Mouse (Mus musculus) inflammation-experienced regulatory T-cells, adult 6 months (primary cell): ENCODE data around the gene Xpa. TPM values are rescaled to one million over a fixed set of nuclear protein-coding genes. Genes with fewer than 3 reads are reported as not detected.
"Not testable (repeated sequence)": the region's sequence is repeated elsewhere in the genome, so short reads cannot be mapped to it uniquely, and the experiment has no call there.

ENCODE experiments used
- ATAC-seq: one replicate; pipeline ENCODE4 v1.8.0; 2017
- polyA plus RNA-seq, 3 experiments: library from polyadenylated mRNA; unstranded; fragments of 100-300 nt; shearing (Covaris generic); gene quantifications; one replicate each; pipeline ENCODE4 v1.2.1; 2017

Xpa gene
- polyA plus RNA-seq = 10 to 100 TPM in 2 of 3 experiments, 1 to 10 TPM in 1; 9.2 to 19.6 (median 12.5) TPM

DNA sequence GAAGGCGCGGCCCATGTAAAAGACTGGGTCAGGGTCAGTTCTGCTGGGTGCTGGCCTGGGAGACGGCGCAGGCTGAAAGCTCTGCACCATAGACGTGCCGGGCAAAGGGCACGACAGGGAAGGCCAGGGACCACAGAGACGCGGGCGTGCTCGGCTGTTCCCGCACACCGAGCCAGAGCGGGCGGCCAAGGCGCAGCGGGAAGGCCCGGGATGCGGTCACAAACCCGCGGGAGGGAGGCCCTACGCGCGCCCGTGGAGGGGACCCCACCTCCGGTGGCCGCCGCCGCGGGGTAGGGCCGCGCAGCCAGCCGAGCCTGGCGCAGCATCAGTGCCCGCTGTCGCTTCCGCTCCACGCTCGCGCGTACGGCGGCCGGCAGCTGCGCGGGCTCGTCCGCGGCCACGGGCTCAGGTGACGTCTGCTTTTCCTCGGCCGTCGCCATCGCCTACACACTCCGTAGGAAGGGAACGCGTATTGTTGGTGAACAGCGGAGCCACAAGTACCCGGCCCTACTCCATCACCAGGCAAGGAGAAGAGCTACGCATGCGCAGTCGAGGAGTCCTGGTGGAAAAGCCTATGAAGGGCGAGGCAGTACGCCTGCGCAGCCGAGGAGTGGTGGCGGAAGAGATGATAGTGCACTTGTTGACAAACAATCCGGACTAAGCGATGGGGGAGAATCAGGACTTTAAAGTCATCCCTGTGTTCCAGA is at the start of gene Xpa:
Gene Xpa (minus strand): TSS at position 531 of the 707 bp plus-strand sequence.
- ATAC-seq = peak; percentile 89

DNA sequence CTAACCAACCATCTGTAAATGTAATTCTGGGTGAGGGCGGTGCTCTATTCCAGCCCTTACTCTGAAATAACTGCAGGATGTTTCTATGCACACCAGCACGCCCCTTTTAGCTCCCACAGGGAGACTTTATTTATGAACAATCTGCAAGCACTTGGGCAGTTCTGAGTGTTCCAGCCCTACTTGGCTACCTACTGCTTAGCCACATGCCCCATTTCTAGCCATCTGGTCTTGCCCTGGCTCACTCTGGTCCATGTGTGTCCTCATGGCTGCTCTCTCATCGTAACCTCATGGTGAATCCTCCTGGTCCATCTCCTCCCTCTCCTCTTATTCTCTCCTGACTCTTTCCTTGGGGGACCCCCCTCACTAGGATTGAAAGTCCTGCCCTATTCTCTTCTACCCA is 39.8 kb upstream of the Xpa start:
- ATAC-seq = no peak

DNA sequence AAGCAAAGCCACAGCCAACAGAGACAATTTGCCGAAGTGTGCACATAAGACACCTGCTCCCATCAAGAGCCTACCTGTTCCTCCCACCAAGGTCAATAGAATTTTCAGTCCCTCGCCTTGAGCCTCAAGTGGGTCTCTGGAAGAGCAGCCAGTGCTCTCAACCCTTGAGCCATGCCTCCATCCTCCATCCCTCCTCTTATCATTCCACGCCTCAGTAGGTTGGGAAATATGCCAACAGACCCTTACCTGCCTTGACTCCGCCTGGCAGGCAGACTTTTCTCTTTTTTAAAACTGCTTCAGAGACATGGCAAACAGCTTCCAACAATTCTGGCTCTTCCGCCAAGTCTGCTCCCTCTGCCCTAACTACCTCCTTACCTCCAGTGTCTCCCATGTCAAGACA is 38.6 kb upstream of the Xpa start:
- ATAC-seq = no peak

GRCm38 (mm10) chr4:46226972-46227535 is 30.9 kb upstream of the Xpa start:
- ATAC-seq = no peak

DNA sequence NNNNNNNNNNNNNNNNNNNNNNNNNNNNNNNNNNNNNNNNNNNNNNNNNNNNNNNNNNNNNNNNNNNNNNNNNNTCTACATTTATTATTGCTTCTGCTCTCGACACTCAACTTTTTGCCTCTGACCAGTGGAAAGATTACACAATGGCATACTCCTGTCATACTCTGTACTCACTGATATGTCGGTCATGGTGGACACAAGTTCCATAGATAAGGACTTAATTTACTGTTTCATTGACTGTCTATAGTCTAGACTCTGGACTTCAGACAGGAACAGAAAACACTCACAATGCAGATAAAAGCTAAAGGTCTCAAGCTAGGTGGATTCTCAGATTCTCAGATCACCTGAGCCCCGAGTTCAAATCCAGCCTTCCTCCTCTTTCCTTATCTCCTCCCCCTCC is 25.0 kb upstream of the Xpa start:
- no peak for ATAC-seq

GRCm38 (mm10) chr4:46202562-46203126 is 6.5 kb upstream of the Xpa start:
- ATAC-seq = no peak

- ATAC-seq = peak; percentile 85
These were observed 5.9 kb upstream of the Xpa start for GRCm38 (mm10) chr4:46201834-46202561.

DNA sequence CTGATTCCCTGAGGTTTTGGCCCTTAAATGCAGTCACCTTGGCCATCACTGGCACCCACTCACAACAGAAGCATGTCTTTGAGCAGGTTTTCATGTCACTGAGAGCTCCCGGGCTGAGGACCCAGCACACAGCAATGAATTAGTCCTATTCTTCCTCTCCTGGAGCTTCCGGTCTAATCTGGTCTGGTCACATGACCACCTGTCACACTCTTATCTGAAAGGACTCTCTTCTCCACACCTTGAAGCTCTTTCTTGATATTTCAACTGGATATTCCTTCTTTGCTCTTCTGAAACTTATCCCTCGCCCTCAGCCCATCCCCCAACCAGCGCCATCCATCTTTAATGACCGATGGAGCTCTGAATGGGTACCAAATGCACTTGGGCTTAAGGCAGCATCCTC is 2.0 kb upstream of the Xpa start:
- ATAC-seq = no peak

DNA sequence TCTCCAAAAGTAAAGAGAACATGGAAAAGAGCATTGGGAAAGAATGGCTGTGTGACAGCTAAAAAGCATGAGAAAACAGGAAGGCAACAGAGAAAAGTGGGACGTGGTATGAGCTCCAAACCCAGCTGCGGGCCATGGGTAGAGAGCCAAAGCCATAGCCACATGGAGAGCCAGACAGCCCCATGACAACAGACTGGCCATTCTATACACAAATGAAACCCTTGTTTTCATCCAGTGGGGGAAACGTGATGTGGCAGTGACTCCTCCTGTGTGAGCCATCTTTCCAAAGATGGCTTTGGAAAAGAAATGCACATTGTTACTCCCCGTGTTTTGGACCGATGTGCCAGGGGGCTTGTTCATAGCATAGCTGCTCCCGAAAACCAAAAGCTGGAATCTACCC is 402 bp upstream of the Xpa start:
- ATAC-seq = peak; percentile 18

GRCm38 (mm10) chr4:46192011-46192410 is 4.1 kb downstream of the Xpa start:
- ATAC-seq = not testable (repeated sequence)

DNA sequence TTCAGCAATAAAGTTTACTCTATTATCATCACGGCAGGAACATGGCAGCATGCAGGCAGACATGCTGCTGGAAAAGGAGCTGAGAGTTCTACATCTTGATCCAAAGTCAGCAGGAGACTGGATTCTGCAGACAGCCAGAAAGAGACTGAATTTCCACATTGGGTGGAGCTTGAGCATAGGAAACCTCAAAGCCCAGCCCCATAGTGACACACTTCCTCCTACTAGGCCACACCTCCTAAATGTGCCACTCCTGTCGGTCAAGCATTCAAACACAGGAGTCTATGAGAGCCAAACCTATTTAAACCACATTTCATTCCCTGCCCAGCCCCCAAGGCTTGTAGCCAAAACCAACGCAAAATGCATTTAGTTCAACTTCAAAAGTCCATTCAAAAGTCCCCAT is 9.6 kb downstream of the Xpa start:
- no peak for ATAC-seq

GRCm38 (mm10) chr4:46185890-46186289 is 10.2 kb downstream of the Xpa start:
- no peak for ATAC-seq

DNA sequence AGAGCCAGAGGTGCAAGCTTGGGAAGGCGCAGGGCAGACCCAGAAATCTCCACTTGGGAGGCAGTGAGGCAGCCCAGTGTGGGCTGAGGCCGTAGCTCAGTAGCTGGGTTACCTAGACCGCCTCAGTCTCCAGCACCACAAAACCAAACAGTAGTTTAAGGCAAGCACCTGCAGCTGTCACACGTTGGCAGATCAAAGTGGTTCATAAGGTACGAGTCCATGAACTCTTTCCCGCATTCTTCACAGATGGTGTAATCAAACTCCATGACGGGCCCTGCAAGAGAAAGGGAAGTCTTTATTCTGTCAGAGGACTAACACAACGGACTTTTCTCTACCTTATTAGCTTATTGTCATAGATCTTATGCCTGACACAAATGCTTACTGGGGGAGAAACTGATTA is 10.7 kb downstream of the Xpa start:
- ATAC-seq = no peak

DNA sequence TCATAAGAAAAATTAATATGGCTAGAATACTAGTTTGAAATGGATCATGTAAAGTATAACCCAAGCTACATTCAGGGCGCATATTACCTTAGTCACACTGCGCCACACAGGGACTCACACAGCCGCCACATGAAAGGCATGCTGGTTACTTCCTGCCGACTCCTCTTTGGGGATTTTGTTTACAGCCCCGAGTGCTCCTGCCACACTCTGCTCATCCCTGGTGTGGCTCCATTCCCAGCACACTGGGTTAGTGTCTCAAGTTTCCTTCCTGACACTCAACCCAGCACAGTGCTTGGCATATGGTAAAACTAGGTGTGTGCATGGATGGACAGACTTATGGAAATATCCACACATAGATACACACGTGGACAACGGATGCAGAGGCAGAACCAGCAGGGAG is 13.9 kb downstream of the Xpa start:
- peak; percentile 21 for ATAC-seq

DNA sequence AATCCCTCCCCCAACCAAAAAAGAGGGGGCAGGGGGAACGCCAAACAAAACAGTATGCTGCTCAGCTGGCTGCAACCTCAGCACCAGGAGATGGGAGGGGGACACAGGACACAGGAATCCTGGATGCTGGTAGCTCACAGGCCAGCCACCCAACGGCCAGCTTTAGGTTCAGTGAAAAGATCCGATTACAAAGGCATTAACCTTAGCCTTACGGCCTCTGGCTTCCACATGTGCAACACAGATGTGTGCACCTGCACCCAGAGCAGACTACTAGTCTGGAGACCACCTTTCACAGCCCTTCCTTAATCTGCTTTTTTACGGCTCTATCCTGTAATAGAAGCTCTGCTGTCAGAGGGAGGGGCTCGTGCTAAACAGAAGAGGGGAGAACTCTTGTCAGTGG is 14.9 kb downstream of the Xpa start:
- ATAC-seq = no peak

- no peak for ATAC-seq
These were observed 18.6 kb downstream of the Xpa start for GRCm38 (mm10) chr4:46177496-46177895.

GRCm38 (mm10) chr4:46177018-46177417 is 19.1 kb downstream of the Xpa start:
- no peak for ATAC-seq

DNA sequence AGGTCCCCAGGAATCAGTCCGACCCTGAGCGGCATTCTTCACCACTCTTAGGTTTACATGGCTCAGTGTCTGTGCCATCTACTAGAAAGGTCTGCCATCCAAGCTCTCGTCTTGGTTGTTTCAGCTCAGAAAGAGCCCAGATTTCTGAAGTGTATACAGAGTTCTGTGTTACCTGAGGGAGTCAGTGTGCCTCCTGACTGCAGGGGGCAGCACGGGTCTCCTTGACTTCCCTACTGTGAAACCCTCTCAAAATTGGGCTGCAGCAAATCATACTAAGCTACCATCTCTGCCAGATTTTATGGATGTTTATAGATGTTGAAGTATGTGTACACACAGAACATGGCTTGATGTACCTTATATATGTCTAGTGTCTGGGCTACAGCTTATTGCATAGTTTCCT is 19.8 kb downstream of the Xpa start:
- ATAC-seq = no peak

- ATAC-seq = no peak
These were observed 24.4 kb downstream of the Xpa start for GRCm38 (mm10) chr4:46171761-46172160.

DNA sequence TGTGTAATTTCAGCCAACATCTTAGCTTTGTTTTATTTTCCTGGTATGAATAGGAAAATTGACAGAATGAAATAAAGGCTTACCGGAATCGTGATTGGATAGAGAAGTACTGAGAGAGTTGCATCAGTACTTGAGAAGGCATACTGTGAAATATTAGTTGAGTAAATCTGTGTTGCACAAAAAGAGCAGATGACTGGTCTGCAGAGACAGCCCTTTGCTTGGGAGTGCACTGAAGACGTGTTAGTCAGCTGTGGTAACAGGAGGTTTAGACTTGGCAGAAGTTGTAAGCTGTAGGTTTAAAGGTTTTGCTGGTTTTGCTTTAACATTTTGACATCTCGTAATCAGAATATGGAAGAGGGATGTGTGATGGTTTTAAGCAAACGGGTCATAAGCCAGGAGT is 30.3 kb downstream of the Xpa start:
- ATAC-seq = no peak

DNA sequence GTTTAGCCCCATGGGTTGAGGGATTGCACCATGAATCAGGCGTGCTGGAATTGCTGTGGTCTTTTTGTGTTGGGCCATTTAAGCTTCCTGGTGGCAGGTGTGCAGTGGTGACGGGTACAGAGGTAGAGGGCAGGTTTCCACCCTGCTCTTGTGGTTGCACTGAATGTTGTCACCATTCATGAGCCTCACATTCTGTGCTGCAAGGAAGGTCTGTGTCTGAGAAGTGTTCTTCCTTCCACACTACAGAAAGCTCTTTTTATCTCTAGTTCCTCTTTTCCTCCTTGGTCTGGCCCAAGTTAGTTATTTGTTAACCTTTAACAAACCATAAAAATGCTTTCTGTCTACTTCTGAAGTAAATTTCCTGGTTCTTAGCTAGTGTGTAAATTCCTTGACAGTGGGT is 32.1 kb downstream of the Xpa start:
- no peak for ATAC-seq

GRCm38 (mm10) chr4:46151903-46152544 is 44.1 kb downstream of the Xpa start:
- ATAC-seq = peak; percentile 98

GRCm38 (mm10) chr4:46146881-46147280 is 49.2 kb downstream of the Xpa start:
- no peak for ATAC-seq
